Mouse (Mus musculus) kidney, postnatal 10 days (tissue): Measurements from ENCODE around the gene Susd5.
"Not testable (repeated sequence)": the region's sequence is repeated elsewhere in the genome, so short reads cannot be mapped to it uniquely, and the experiment has no call there.

ENCODE experiments used
- DNase-seq: peaks from one replicate; pipeline ENCODE4 v3.0.0; 2021; ENCODE audit warnings: mixed read lengths

Susd5 gene

DNA sequence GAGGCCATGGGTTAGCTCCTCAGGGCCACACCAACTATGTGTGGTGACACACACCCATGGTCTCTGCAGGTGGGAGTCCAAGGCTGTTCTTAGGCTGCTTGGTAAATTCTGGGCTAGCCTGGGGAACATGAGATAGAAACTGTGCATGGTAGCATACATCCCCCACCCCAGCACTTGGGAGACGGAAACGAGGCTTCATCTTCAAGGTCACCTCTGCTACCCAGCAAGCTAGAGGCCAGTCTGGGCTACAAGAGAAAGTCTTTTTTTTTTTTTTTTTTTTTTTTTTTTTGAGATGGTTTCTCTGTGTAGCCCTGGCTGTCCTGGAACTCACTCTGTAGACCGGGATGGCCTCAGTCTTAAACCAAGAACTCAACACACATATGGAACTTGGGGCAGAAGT, 29.5 kb downstream of the Susd5 start:
- no peak for DNase-seq

GRCm38 (mm10) chr9:114087106-114087815, 30.3 kb downstream of the Susd5 start:
- no peak for DNase-seq

DNA sequence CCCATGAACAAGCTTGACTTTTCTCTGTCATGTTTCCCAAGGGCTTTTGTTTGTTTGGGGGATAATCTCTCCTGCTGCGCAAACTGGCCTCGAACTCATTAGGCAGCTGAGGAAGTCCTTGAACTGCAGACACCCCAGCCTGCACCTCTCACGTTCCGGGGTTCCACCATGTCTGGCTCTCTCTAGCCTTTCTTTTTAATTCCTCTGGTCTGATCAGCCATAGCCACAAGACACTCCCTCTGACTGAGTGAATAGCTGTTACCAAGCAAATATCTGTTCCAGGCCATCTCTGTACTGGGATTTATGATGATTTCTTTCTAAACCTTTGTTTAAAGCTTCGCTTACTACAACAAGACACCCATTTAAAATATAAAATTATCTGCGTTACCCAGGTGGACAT, 31.9 kb downstream of the Susd5 start:
- DNase-seq: not testable (repeated sequence)

DNA sequence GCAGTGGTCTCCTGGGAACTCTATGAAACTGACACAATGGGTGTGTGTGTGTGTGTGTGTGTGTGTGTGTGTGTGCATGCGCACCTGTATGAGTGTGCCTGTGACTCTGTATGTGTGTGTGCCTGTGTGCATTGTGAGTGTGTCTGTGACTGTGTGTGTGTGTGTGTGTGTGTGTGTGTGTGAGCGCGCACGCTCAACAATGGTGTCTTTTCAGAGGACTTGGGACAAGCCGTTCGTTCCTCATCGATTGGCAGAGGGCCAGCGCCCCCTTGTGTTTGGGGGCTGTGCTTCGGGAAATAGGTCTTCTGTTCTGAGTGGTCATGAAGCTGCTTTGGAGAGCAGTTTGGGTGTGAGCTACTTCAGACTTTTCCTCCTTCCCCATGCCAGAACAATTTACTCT, 35.2 kb downstream of the Susd5 start:
- DNase-seq: peak; percentile 53

DNA sequence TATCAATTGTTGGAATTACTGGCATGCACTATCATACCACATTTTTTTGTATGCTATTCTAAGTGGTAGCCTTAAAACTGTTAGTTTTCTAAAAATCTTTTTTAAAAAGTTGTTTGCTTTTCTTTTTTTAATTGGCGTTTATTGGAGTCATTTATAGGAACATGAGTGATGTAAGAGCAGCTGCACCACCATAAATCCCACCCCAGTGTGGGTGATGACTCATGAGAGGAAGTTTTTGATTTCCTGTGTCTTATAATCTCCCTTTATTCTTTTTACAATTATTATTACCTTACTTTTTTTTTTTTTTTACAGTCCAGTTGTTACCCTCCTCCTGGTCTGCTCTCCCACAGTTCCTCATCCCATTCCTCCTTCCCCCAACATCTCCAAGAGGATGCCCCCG, 37.9 kb downstream of the Susd5 start:
- no peak for DNase-seq

- no peak for DNase-seq
Measured at GRCm38 (mm10) chr9:114098716-114099302, 41.9 kb downstream of the Susd5 start.

- no peak for DNase-seq
Measured at GRCm38 (mm10) chr9:114110268-114110667, 53.3 kb downstream of the Susd5 start.

GRCm38 (mm10) chr9:114111161-114111560, 54.2 kb downstream of the Susd5 start:
- DNase-seq: no peak

DNA sequence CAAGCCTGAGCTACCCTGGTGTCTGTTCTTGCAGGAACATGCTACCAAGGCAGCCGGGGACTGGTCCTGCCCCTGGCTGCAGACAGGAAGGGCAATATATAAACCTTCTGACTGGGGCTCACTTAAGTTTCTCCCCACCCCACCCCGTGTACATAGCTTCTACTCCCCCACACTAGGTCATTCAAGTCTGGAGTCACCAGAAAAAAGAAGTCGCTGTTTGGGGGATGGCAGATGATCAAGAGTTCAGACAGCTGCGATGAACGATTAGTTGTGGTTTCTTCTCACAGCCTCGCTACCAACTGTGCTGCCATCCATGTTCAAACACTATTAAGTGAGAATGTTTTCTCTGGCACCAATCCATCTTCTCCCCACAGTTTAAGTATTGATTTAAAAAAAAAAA, 55.3 kb downstream of the Susd5 start:
- DNase-seq: no peak

DNA sequence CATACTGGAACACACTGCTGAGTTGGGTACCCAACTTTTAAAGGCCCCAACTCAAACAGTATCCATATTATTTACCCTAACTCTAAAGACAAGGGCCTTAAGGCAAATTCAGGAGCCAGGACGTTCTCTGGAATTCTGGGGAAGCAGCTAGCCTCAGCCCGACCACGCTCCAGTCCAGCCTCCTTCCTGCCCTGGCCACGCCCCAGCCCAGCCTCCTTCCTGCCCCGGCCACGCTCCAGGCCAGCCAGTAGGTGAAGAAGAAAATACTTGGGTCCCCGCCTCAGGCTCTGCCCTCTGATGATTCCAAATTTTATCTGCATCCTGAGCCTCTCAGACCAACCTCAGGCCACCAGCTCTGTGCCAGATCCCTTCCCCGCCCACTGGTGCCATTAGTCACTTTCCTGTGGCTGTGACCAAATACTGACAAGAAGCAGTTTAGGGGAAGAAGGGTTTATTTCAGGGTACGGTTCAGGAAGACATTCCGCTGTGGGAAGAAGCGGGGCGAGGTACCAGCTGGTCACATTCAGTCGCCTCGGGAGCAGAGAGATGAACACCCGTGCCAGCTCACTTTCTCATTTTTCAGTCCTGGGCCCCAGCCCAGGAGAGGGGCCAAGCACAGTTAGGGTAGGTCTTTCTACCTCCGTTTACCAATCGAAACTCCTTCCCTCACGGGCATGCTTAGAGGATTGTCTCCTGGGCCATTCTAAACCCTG, 57.1 kb downstream of the Susd5 start:
- peak; percentile 45 for DNase-seq

DNA sequence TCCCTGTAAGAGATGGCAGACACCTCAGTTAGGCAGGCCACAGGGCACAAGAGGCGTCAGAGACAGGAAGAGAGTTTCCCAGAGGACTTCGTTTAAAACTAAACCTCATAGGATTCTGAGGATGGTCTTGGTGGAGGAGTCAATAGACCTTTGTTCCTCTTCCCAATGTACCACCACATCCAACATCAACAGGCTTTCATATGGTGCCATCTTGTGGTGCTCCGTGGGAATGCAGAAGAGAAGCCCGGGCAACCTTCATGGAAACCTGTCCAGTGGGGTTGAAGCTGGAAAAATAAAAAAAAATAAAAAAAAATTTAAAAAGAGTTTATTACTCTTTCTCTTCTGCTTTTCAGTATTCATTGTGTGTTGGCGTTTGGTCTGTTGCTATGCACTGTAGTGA, 59.7 kb downstream of the Susd5 start:
- DNase-seq: peak; percentile 78

DNA sequence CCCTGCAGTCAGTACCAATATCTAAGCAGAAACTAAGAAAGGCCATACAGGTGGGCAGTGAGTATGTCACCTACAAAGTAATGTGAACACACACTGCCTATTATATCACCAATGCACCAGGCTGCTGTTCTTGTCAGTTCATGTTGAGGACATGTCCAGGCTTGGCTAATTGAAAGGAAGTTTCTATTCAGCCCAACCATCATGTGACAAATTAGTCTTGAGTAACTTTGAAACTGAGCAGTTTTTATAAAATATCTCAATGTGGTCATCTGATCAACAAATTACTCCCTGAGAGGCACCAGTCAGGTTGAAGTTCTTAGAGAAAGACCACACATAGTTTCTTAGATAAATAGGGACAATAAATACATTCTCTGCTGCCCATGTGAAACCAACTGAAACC, 65.9 kb downstream of the Susd5 start:
- not testable (repeated sequence) for DNase-seq

DNA sequence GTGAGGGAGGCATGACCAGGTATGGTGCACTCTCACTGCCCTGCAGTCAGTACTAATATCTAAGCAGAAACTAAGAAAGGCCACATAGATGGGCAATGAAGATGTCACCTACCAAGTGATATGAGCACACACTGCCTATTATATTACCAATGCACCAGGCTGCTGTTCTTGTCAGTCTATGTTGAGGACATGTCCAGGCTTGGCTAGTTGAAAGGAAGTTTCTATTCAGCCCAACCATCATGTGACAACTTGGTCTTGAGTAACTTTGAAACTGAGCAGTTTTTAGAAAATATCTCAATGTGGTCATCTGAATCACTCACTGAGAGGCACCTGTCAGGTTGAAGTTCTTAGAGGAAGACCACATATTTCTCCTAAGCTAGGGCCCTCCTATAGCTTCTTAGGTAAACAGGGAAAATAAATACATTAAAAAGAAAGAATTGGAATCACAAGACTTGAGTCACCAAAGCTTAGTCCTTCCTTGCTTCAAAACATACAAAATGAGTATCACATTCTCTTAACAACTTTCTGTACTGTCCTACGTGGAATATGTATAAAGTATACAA, 72.4 kb downstream of the Susd5 start:
- DNase-seq: not testable (repeated sequence)
